Mouse (Mus musculus): ENCODE results near the gene Sec11a.

DNA sequence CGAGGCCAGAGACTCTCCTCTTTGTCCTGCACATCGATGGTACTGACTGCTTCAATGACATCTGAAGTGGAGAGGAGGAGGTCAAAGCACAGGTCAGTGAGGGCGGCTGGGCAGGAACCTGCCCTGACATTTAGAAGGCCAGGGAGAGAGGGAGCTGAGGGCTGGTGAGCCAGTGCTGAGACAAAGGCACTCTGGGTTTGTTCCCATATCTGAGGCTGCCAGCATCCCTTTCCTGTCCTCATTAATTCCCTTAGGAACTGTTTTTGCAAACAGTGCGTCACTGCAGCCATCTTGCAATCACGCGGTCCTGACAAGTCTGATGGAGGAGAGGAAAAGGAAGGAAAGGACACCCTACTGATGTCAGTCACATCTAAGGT is 53.8 kb downstream of the Sec11a start:
- no peak for TF ChIP-seq CTCF (IDR thresholded peaks at IDR 0.05; ENCODE audit: extremely low read depth, insufficient read depth, insufficient read length, insufficient replicate concordance)
- TF ChIP-seq POLR2A (IDR thresholded peaks at IDR 0.05; ENCODE audit: low read depth, low read length): no peak

Measured in spleen, adult 2 months (tissue).